Mouse (Mus musculus) left cerebral cortex, postnatal 14 days (tissue): ENCODE measurements at regions not wholly inside any gene's neighbourhood (a gene's known extent, or its start where the extent isn't known, plus 50 kb on each side); places are given as distances from the start of the nearest gene placed in this dataset.

Experiments
- DNase-seq, 2 experiments: peaks; one replicate each; pipeline ENCODE4 v3.0.0; 2021 to 2022; ENCODE audit warnings: low spot score in 2 of 2, mixed read lengths in 1 of 2
- intact Hi-C: fragments of 180-260 bp; cut with DNase I; formaldehyde crosslinking; loops from one replicate; pipeline ENCODE4 v1.15.1; 2025

DNA sequence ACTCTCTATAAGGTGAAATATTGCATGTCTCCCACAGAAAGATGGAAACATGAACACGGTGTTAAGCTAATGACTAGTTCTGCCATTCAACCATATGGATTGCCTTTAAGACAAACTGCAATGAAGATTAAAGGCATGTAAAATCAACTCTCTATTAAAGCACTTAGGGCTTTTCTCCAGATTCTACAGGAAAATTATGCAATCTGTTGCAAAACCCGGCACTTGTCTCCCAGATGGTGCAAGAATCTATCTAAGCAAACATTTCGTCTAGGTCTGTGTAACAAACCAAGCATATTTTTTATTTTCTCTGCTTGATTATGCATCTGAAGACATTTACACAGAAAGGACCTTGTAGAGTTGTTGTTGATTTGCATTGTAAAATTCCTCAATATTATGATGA is 1682.9 kb downstream of the Cdh8 start:
- peak; percentile 5 to 6 for DNase-seq
- intact Hi-C loops: no loop called here

DNA sequence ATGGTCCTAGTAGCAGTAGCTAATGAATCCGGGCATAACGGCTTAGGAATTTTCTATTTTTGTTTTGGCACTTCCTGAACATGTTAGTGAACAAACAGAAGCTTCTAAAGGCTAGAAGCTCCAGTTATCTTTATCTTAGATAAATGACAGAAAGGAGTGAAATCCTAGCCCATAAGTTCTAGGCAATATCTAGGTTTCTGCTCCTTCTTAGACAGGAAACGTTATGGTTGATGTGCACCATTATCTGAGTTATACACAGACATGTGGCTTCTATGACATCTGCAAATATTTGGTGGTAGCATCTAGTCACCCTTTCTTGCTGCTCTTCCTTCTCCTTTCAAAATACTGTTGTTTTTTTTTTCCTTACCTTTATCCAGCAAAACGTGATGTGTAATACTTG is 1693.6 kb downstream of the Cdh8 start:
- no peak for DNase-seq
- intact Hi-C loops: no loop called here

- intact Hi-C loops: no loop called here
- DNase-seq: peak; percentile 7 to 26
Observed at GRCm38 (mm10) chr8:97701706-97702105, 1714.6 kb downstream of the Cdh8 start.

- intact Hi-C loops: no loop called here
- no peak for DNase-seq
Observed at GRCm38 (mm10) chr8:97664404-97664803, 1751.9 kb downstream of the Cdh8 start.

- no peak for DNase-seq
- intact Hi-C loops: no loop called here
Observed at GRCm38 (mm10) chr8:97662144-97662543, 1754.1 kb downstream of the Cdh8 start.

DNA sequence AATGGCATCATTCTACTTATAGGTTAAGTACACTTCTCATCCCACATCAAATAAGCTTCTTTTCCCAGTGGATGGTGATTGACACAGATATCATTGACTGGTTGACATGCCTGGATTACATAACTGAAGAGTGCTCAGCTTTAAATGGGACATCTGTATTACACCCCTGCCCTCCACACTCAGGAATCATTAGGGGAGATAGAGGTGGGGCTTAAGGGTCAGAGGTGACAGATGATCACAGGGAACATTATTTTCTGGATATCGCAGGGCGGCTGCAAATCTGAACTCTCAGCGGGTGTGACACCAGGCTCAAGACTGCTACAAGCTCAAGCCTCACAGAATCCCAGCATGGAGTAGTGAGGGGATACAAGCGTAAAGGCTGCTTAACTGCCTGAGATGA is 1763.5 kb upstream of the Got2 start:
- DNase-seq: no peak
- intact Hi-C loops: no loop called here

DNA sequence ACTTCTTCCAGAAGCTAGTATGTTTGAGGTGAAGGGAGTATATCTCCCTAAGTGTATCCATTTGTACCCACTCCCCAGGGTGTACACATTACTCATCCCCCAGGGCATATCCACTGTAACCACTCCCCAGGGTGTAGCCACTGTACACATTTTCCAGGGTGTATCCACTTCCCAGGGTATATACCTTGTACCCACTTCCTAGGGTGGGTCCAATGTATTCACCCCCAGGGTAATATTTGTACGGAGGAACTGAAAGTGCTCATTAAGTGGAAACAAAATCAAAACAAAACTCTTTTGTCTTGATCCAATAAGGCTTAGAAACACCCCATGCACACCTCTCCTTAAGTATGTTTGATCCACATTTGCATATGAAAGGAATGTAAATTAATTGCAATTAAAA is 1744.6 kb upstream of the Got2 start:
- intact Hi-C loops: no loop called here

More for the DNA sequence above, 1744.6 kb upstream of the Got2 start:
- DNase-seq: no peak
